In genomic region chr3:35688781-35689180, GRCm38 (mm10) we compare ENCODE assay signal across 7 mouse cellular contexts.
DNase-seq lines count a peak whose midpoint lies in the region; ATAC-seq and TF ChIP-seq lines count a peak whose summit lies in the region.

No protein-coding gene starts in this region.

- H3K36me3 ChIP-seq in forebrain, embryonic 15.5 days = no peaks in the 10 kb centered on the region
- no peaks in the 10 kb centered on the region for H3K36me3 ChIP-seq in thymus, adult 2 months (ENCODE audit: control insufficient read depth, insufficient read depth, low read length)

- H3K9ac ChIP-seq in forebrain, embryonic 15.5 days (replicated peaks) = no peak overlapping the region

- no peak for TF ChIP-seq CTCF in thymus, adult 2 months (IDR thresholded peaks at IDR 0.05; ENCODE audit: borderline replicate concordance, control insufficient read depth, extremely low read depth, insufficient read depth, low read length, poor library complexity)

- no peak overlapping the region for H3K4me2 ChIP-seq in forebrain, embryonic 15.5 days (replicated peaks)

- no peaks in the 10 kb centered on the region for H3K4me1 ChIP-seq in forebrain, embryonic 15.5 days
- no peaks in the 10 kb centered on the region; the same call in 1 of the 2 replicates for H3K4me1 ChIP-seq in thymus, adult 2 months (replicated peaks; ENCODE audit: control insufficient read depth, insufficient read depth, low read length)

- WGBS in forebrain, embryonic 15.5 days = 23% methylated on average over 4 of the region's 4 CpGs
- 10% methylated on average over 4 of the region's 4 CpGs for WGBS in thymus, adult 2 months

- H3K9me3 ChIP-seq in forebrain, embryonic 15.5 days = no peaks in the 10 kb centered on the region

- no peak for TF ChIP-seq POLR2A in thymus, adult 2 months (IDR thresholded peaks at IDR 0.05; ENCODE audit: control insufficient read depth, extremely low read depth, insufficient read depth, low read length, poor library complexity)

- ATAC-seq in forebrain, embryonic 15.5 days (replicated peaks) = peak; percentile 67; the same call in 1 of the 2 replicates
- peak; percentile 87 for ATAC-seq in megakaryocyte-erythroid progenitor cell, adult 5-6 weeks (replicated peaks; ENCODE audit: low FRiP score, low TSS enrichment, poor library complexity, severe bottlenecking)

- no peak overlapping the region for H3K4me3 ChIP-seq in forebrain, embryonic 15.5 days
- no peak overlapping the region for H3K4me3 ChIP-seq in thymus, adult 2 months (ENCODE audit: control insufficient read depth, insufficient read depth, low read length)

- no peak overlapping the region for H3K27ac ChIP-seq in forebrain, embryonic 15.5 days (replicated peaks)
- no peak overlapping the region for H3K27ac ChIP-seq in thymus, adult 2 months (ENCODE audit: control insufficient read depth, insufficient read depth, low read length)

- peak; percentile 37 to 39 for DNase-seq in spleen, postnatal 36 days (ENCODE audit: low spot score in 2 of 2)
- no peak for DNase-seq in spleen, adult 18-20 months
- DNase-seq in brain, adult 2 months (ENCODE audit: low read depth, low spot score) = peak; percentile 85
- peak; percentile 25 to 30 for DNase-seq in kidney, postnatal 36 days
- peak; percentile 54 for DNase-seq in thymus, adult 2 months

- no peaks in the 10 kb centered on the region for H3K27me3 ChIP-seq in forebrain, embryonic 15.5 days
- H3K27me3 ChIP-seq in thymus, adult 2 months (ENCODE audit: control insufficient read depth, insufficient read depth, low read length) = no peaks in the 10 kb centered on the region

Comparison
In these comparisons a context has a peak if more than half of its experiments do, and no peak if none do; other contexts are left out.
1. DNase-seq: peak in spleen, postnatal 36 days (2 of 2), brain, adult 2 months (single experiment), kidney, postnatal 36 days (2 of 2) and thymus, adult 2 months (single experiment); none in spleen, adult 18-20 months (0 of 2).